Mouse (Mus musculus) midbrain, embryonic 16.5 days (tissue): Measurements from ENCODE around the gene Ssr2. TPM values are rescaled to one million over a fixed set of nuclear protein-coding genes. Genes with fewer than 3 reads are reported as not detected.
"Not testable (repeated sequence)": the region's sequence is repeated elsewhere in the genome, so short reads cannot be mapped to it uniquely, and the experiment has no call there.

Experiments used
- ATAC-seq: fragments of 200-750 bp; cut with Nextera tagmentation; 2 replicates; pipeline ENCODE4 v1.8.0; 2017; ENCODE audit warnings: moderate TSS enrichment
- H3K27ac ChIP-seq: fragments of 300-500 bp; sonication (generic); 2 replicates; pipeline ENCODE4 v1.5.1; 2014; ENCODE audit warnings: mild to moderate bottlenecking, low read length, mixed read lengths
- H3K27me3 ChIP-seq: fragments of 300-500 bp; sonication (generic); 2 replicates; pipeline ENCODE4 v1.6.1; 2014; ENCODE audit warnings: low read depth, low read length, mixed read lengths; ENCODE audit not compliant: control insufficient read depth, insufficient read depth
- H3K36me3 ChIP-seq: fragments of 300-500 bp; sonication (generic); 2 replicates; pipeline ENCODE4 v1.6.1; 2014; ENCODE audit warnings: mild to moderate bottlenecking, low read length, moderate library complexity, mixed read lengths; ENCODE audit not compliant: control insufficient read depth, insufficient read depth
- H3K4me1 ChIP-seq: fragments of 300-500 bp; sonication (generic); 2 replicates; pipeline ENCODE4 v1.6.1; 2014; ENCODE audit warnings: mild to moderate bottlenecking, low read length, mixed read lengths; ENCODE audit not compliant: control insufficient read depth, insufficient read depth
- H3K4me2 ChIP-seq: fragments of 300-500 bp; sonication (generic); 2 replicates; pipeline ENCODE4 v1.6.1; 2014; ENCODE audit warnings: mild to moderate bottlenecking, low read length, mixed read lengths
- H3K4me3 ChIP-seq: fragments of 300-500 bp; sonication (generic); 2 replicates; pipeline ENCODE4 v1.5.1; 2014; ENCODE audit warnings: low read depth, mild to moderate bottlenecking, low read length, moderate library complexity, mixed read lengths
- H3K9ac ChIP-seq: fragments of 300-500 bp; sonication (generic); 2 replicates; pipeline ENCODE4 v1.6.1; 2014; ENCODE audit warnings: low read depth, low read length, mixed read lengths
- H3K9me3 ChIP-seq: fragments of 300-500 bp; sonication (generic); replicated peaks from 2 replicates; pipeline ENCODE4 v1.6.1; 2014; ENCODE audit warnings: mild to moderate bottlenecking, low read length, mixed read lengths; ENCODE audit not compliant: control insufficient read depth, poor library complexity, severe bottlenecking
- WGBS: fragments of 180-500 bp; shearing (Covaris S2); extraction: QIAGEN DNeasy Blood & Tissue Kit; methylation state at CpG from one replicate; pipeline ENCODE4 v1.1.7; 2014; 5-methylcytosine and 5-hydroxymethylcytosine counted together
- polyA plus RNA-seq: library from polyadenylated mRNA; unstranded; fragments of >200 nt; fragmentation: Nextera tagmentation; extraction: Ambion mirVana; gene quantifications from 2 replicates; pipeline ENCODE4 v1.2.1, GENCODE M21; 2015

Gene Ssr2
- polyA plus RNA-seq, 1 experiment from 2014 or later, result 144 TPM

DNA sequence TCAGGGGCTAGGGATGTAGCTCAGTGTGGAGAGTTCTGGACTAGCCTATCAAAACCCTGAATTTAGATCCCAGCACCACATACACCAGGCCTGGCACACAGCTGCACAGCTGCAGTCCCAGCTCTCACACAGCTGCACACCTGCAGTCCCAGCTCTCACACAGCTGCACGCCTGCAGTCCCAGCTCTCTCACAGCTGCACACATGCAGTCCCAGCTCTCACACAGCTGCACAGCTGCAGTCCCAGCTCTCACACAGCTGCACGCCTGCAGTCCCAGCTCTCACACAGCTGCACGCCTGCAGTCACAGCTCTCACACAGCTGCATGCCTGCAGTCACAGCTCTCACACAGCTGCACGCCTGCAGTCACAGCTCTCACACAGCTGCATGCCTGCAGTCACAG lies 20.9 kb downstream of the Ssr2 start:
- not testable (repeated sequence) for H3K9ac ChIP-seq, H3K4me3 ChIP-seq, H3K4me1 ChIP-seq, H3K4me2 ChIP-seq, ATAC-seq, H3K36me3 ChIP-seq, H3K27ac ChIP-seq, H3K9me3 ChIP-seq, H3K27me3 ChIP-seq
- WGBS, result 78% methylated on average over 4 of the region's 4 CpGs

DNA sequence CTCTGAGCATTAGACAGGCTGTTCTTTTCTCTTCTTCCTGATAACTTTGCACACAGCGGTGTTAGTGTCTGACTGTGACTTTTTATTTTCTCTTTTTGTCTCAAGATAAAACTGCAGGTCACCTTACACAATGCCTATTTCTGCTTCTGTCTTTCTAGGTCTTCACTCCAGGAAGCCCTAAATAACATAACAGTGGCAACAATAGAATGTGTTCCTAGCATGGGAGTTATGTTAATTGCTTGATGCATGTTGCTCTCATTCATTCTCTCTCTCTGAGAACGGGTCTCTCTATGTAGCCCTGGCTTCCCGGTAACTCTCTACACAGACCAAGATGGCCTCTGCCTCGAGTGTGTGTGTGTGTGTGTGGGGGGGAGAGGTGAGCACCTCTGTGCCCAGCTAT lies 26.8 kb downstream of the Ssr2 start:
- no peak overlapping the region for H3K9ac ChIP-seq
- no peak for ATAC-seq
- no peaks in the 10 kb centered on the region for H3K27me3 ChIP-seq
- peaks cover 4% of the 10 kb centered on the region for H3K4me1 ChIP-seq
- H3K9me3 ChIP-seq, result no peaks in the 10 kb centered on the region
- no peaks in the 10 kb centered on the region for H3K36me3 ChIP-seq
- no peak overlapping the region for H3K4me2 ChIP-seq
- H3K27ac ChIP-seq, result no peak overlapping the region
- H3K4me3 ChIP-seq, result no peak overlapping the region
- WGBS, result 71% methylated on average over 4 of the region's 4 CpGs

DNA sequence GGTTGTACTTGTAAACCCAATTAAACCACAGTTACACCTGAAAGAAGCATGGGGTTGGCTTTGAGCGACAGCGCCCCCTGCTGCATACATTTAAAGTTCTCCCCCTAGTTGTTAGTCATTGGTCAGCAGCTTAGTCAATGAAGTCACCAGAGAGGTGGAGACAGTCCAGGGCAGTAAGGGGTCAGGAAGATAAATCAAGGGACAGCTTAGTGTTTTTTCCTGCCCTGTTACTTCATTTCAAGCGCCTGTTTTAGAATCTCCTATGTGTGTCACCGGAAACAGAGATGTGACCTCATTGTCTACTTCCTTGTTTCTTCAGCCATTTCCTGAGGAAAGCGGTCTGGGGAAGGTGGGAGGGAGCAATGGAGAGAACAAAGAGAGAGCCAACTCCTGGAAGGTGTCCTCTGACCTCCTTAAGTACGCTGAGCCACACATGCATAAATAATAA lies 28.1 kb downstream of the Ssr2 start:
- H3K27me3 ChIP-seq, result no peaks in the 10 kb centered on the region
- no peak overlapping the region for H3K4me3 ChIP-seq
- no peak overlapping the region for H3K4me2 ChIP-seq
- no peaks in the 10 kb centered on the region for H3K36me3 ChIP-seq
- H3K9me3 ChIP-seq, result no peaks in the 10 kb centered on the region
- H3K27ac ChIP-seq, result no peak overlapping the region
- WGBS, result 32% methylated on average over 6 of the region's 6 CpGs
- no peak overlapping the region for H3K9ac ChIP-seq
- H3K4me1 ChIP-seq, result peaks cover 4% of the 10 kb centered on the region
- ATAC-seq, result no peak

GRCm38 (mm10) chr3:88604863-88605262 lies 29.2 kb downstream of the Ssr2 start:
- Histone ChIP-seq H3K27me3 (no peaks in the 10 kb centered on the region), H3K4me3 (no peak overlapping the region), H3K9me3 (no peaks in the 10 kb centered on the region), H3K9ac (no peak overlapping the region), H3K4me2 (no peak overlapping the region), H3K4me1 (peaks cover 4% of the 10 kb centered on the region), H3K27ac (no peak overlapping the region), H3K36me3 (no peaks in the 10 kb centered on the region)
- 89% methylated on average over 7 of the region's 7 CpGs for WGBS
- ATAC-seq, result no peak

- ATAC-seq, H3K4me3 ChIP-seq, H3K27me3 ChIP-seq, H3K27ac ChIP-seq, H3K9ac ChIP-seq, H3K4me1 ChIP-seq, H3K36me3 ChIP-seq, H3K9me3 ChIP-seq, H3K4me2 ChIP-seq: not testable (repeated sequence)
- 98% methylated on average over 2 of the region's 2 CpGs for WGBS
Observed at GRCm38 (mm10) chr3:88605666-88606065, 30.0 kb downstream of the Ssr2 start, which contains the start of gene Arhgef2. Gene Arhgef2, plus strand, starts transcription at chr3:88605966.

DNA sequence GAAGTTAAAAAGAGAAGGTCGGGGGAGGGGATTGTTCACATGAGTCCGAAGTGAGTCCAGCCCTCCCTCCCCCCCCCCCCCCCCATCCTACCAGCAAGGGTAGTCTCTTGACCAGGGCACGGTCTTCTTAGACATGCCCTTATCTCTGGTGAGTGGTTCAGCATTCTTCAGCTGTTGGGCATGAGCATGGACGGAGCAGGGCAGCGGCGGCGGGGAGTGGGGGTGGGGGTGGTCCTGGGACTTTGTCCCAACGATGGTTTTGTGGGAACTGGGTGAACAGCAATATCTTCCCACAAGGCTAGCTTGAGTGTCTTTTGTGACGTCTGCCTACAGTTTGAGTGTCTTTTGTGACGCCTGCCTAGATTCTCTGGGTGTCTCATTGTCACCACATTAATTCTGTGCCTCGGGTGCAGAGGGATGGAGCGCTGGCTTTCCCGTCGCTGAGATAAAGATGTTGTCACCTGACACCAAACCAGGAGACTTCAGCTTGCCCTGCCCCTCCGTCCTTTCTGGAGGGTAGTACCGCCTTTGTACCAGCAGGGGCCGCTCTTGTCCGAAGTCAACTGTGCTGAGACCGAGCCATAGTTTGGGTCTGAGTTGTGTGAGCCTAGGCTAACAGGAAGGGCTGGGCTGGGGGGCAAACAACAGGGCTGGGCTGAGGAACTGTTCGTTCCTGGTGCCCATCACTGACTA lies 31.5 kb downstream of the Ssr2 start:
- no peaks in the 10 kb centered on the region for H3K27me3 ChIP-seq
- H3K9me3 ChIP-seq, result no peaks in the 10 kb centered on the region
- peaks cover 4% of the 10 kb centered on the region for H3K4me1 ChIP-seq
- 0% methylated on average over 20 of the region's 20 CpGs for WGBS
- H3K9ac ChIP-seq, result peak overlapping the region; percentile 58
- peak overlapping the region; percentile 18 for H3K4me3 ChIP-seq
- ATAC-seq, result peak; percentile 91
- no peaks in the 10 kb centered on the region for H3K36me3 ChIP-seq
- peak overlapping the region; percentile 67 for H3K4me2 ChIP-seq
- no peak overlapping the region for H3K27ac ChIP-seq

DNA sequence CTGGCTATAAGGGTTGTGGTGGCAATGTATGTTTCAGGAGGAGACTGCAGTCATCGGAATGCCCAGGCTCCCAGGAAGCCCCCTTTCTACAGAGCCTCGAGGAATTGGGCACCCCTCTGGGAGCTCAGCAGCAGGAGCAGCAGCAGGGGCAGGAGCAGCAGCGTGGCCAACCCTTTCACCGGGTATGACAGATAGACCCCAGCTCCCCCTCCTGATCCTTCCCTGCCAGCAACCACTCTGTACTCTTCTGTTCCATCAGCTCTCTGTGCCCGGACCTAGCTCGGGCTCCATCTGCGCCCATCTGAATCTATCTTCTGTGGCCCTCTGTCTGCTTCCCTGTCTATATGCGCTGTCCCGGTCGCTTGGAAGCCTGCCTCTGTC lies 32.1 kb downstream of the Ssr2 start:
- Histone ChIP-seq H3K27ac (no peak overlapping the region), H3K4me3 (peak overlapping the region; percentile 18), H3K4me1 (peaks cover 4% of the 10 kb centered on the region), H3K9me3 (no peaks in the 10 kb centered on the region), H3K27me3 (no peaks in the 10 kb centered on the region), H3K36me3 (no peaks in the 10 kb centered on the region), H3K9ac (peak overlapping the region; percentile 22; the same call in 1 of the 2 replicates), H3K4me2 (peak overlapping the region; percentile 67)
- peak; percentile 73 for ATAC-seq
- 12% methylated on average over 10 of the region's 10 CpGs for WGBS

- H3K9ac ChIP-seq, result no peak overlapping the region
- no peaks in the 10 kb centered on the region for H3K9me3 ChIP-seq
- H3K4me3 ChIP-seq, result no peak overlapping the region
- 84% methylated on average over 4 of the region's 4 CpGs for WGBS
- no peak for ATAC-seq
- peaks cover 4% of the 10 kb centered on the region for H3K4me1 ChIP-seq
- no peak overlapping the region for H3K27ac ChIP-seq
- H3K4me2 ChIP-seq, result no peak overlapping the region
- no peaks in the 10 kb centered on the region for H3K36me3 ChIP-seq
- no peaks in the 10 kb centered on the region for H3K27me3 ChIP-seq
Observed at GRCm38 (mm10) chr3:88609066-88609465, 33.4 kb downstream of the Ssr2 start.

DNA sequence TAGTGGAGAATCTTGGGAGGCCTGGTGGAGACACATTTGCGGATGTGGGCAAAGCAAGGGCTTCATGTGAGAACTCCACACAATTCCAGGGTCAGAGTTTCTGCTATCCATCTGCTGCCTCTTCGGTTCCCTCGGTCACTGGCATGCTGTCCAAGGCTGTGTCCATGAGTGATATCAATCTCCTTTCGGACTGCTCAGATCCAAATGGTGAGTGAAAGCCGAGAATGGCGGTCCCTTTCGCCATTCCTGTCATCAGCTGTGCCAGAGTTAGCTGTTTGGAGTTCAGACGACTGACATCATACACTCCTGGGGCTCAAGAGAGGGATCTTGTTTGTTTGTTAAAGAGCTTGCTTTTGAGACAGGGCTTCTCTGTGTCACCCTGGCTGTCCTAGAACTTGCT lies 38.7 kb downstream of the Ssr2 start:
- Histone ChIP-seq H3K4me2 (no peak overlapping the region), H3K4me3 (no peak overlapping the region), H3K9ac (no peak overlapping the region), H3K27ac (no peak overlapping the region), H3K27me3 (no peaks in the 10 kb centered on the region), H3K4me1 (no peaks in the 10 kb centered on the region), H3K9me3 (no peaks in the 10 kb centered on the region), H3K36me3 (no peaks in the 10 kb centered on the region)
- 82% methylated on average over 8 of the region's 8 CpGs for WGBS
- ATAC-seq, result no peak
